Mouse (Mus musculus) ES-Bruce4 (cell line): ENCODE data around the gene Inpp5a. TPM values are rescaled to one million over a fixed set of nuclear protein-coding genes. Genes with fewer than 3 reads are reported as not detected.

Experiments used
- H3K27ac ChIP-seq: 2 replicates; pipeline ENCODE4 v1.5.1; 2012; ENCODE audit warnings: low read length, inconsistent platforms; ENCODE audit not compliant: insufficient read depth
- H3K27me3 ChIP-seq: 2 replicates; pipeline ENCODE4 v1.6.1; 2012; ENCODE audit warnings: mild to moderate bottlenecking, low read length, inconsistent platforms; ENCODE audit not compliant: control insufficient read depth, poor library complexity, insufficient read depth, severe bottlenecking
- H3K36me3 ChIP-seq: 2 replicates; pipeline ENCODE4 v1.6.1; 2012; ENCODE audit warnings: inconsistent platforms, mild to moderate bottlenecking, low read length, moderate library complexity; ENCODE audit not compliant: control insufficient read depth, poor library complexity, insufficient read depth, severe bottlenecking
- H3K4me1 ChIP-seq: one replicate; pipeline ENCODE4 v1.8.1; 2011; ENCODE audit warnings: low read length; ENCODE audit not compliant: control insufficient read depth, insufficient read depth
- H3K4me3 ChIP-seq: 2 replicates; pipeline ENCODE4 v1.5.1; 2011; ENCODE audit warnings: low read depth, mild to moderate bottlenecking, low read length
- H3K9ac ChIP-seq: 2 replicates; pipeline ENCODE4 v1.6.1; 2012; ENCODE audit warnings: low read depth, mild to moderate bottlenecking, inconsistent platforms; ENCODE audit not compliant: poor library complexity, severe bottlenecking
- H3K9me3 ChIP-seq: replicated peaks from 2 replicates; pipeline ENCODE4 v1.6.1; 2012; ENCODE audit warnings: mild to moderate bottlenecking, low read length, inconsistent platforms; ENCODE audit not compliant: control insufficient read depth, poor library complexity, insufficient read depth, severe bottlenecking
- CTCF ChIP-seq: IDR thresholded peaks from one replicate; pipeline ENCODE4 v1.8.1; 2011; ENCODE audit warnings: low read depth, low read length
- EP300 ChIP-seq: IDR thresholded peaks from 2 replicates; pipeline ENCODE4 v1.6.1; 2011; ENCODE audit warnings: low read depth, low read length; ENCODE audit not compliant: insufficient read depth
- POLR2A ChIP-seq: IDR thresholded peaks from one replicate; pipeline ENCODE4 v1.8.1; 2011; ENCODE audit warnings: low read length; ENCODE audit not compliant: insufficient read depth
- polyA plus RNA-seq: library from polyadenylated mRNA; stranded (reverse); fragments of >200 nt; gene quantifications from 2 replicates; pipeline ENCODE4 v1.2.4, GENCODE M21; 2011; ENCODE audit warnings: low read depth; ENCODE audit not compliant: missing spikeins, insufficient read depth, insufficient read length

Inpp5a gene
- polyA plus RNA-seq, 1 experiment, result 37.6 TPM

DNA sequence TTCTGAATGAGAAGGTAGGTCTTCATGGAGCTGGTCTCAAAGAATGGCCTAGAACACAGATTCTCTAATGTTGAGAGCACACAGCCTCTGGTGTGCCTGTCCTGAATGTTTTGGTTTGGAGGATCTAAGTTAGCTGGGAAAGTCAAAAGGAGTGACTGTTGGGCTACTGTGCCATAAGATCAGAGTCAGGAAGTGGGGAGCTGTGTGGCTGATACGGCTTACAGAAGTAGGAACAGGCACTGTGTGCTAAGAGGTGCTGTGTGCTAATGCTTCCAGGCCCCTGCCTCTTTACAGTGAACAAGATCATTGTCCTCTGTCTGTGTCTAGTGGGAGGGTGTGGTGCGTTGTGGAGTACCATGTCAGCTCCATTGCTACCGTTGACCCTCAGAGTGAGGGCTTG, 12.0 kb downstream of the Inpp5a start:
- H3K9ac ChIP-seq, result no peak overlapping the region
- no peaks in the 10 kb centered on the region for H3K36me3 ChIP-seq
- H3K27ac ChIP-seq, result no peak overlapping the region
- peaks cover 5% of the 10 kb centered on the region for H3K4me1 ChIP-seq
- H3K4me3 ChIP-seq, result no peak overlapping the region
- H3K9me3 ChIP-seq, result no peaks in the 10 kb centered on the region
- TF ChIP-seq CTCF (no peak), EP300 (no peak), POLR2A (no peak)
- H3K27me3 ChIP-seq, result no peaks in the 10 kb centered on the region

- Histone ChIP-seq H3K9me3 (no peaks in the 10 kb centered on the region), H3K4me1 (peaks cover 5% of the 10 kb centered on the region), H3K4me3 (no peak overlapping the region), H3K27me3 (no peaks in the 10 kb centered on the region), H3K27ac (no peak overlapping the region), H3K36me3 (no peaks in the 10 kb centered on the region), H3K9ac (no peak overlapping the region)
- no peak for TF ChIP-seq EP300
- TF ChIP-seq POLR2A, result no peak
- no peak for TF ChIP-seq CTCF
Observed at GRCm38 (mm10) chr7:139401791-139402190, 12.9 kb downstream of the Inpp5a start.

DNA sequence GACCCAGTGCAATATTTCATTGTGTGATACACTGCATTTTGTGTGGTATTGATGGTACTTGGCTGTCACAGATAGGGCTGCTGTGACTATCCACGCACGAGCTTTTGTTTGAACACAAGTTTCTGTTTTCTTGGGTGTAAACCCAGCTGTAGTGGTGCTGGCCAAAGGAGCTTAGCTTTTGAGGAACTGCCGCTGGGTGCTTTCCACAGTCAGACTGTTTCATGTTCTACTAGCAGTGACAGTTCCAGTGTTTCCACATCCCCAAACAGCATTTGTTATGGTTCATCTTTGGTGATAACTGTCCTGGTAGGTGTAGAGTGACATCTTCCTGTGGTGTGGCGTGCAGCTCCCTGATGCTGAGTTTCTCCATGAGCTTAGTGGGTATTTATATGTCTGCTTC, 13.8 kb downstream of the Inpp5a start:
- no peak overlapping the region for H3K9ac ChIP-seq
- H3K36me3 ChIP-seq, result no peaks in the 10 kb centered on the region
- no peak overlapping the region for H3K27ac ChIP-seq
- no peak overlapping the region for H3K4me3 ChIP-seq
- no peaks in the 10 kb centered on the region for H3K9me3 ChIP-seq
- H3K27me3 ChIP-seq, result no peaks in the 10 kb centered on the region
- H3K4me1 ChIP-seq, result peaks cover 5% of the 10 kb centered on the region
- TF ChIP-seq CTCF, result no peak
- no peak for TF ChIP-seq EP300
- TF ChIP-seq POLR2A, result no peak

GRCm38 (mm10) chr7:139406581-139406980, 17.7 kb downstream of the Inpp5a start:
- no peaks in the 10 kb centered on the region for H3K9me3 ChIP-seq
- H3K27me3 ChIP-seq, result no peaks in the 10 kb centered on the region
- no peak overlapping the region for H3K9ac ChIP-seq
- H3K4me1 ChIP-seq, result peaks cover 1% of the 10 kb centered on the region
- no peak overlapping the region for H3K27ac ChIP-seq
- no peaks in the 10 kb centered on the region for H3K36me3 ChIP-seq
- no peak for TF ChIP-seq CTCF
- no peak for TF ChIP-seq EP300
- TF ChIP-seq POLR2A, result no peak
- no peak overlapping the region for H3K4me3 ChIP-seq

- H3K4me3 ChIP-seq, result no peak overlapping the region
- no peak for TF ChIP-seq EP300
- no peak for TF ChIP-seq POLR2A
- TF ChIP-seq CTCF, result no peak
- no peaks in the 10 kb centered on the region for H3K27me3 ChIP-seq
- no peak overlapping the region for H3K27ac ChIP-seq
- no peaks in the 10 kb centered on the region for H3K36me3 ChIP-seq
- peaks cover 1% of the 10 kb centered on the region for H3K4me1 ChIP-seq
- H3K9me3 ChIP-seq, result no peaks in the 10 kb centered on the region
- no peak overlapping the region for H3K9ac ChIP-seq
Observed at GRCm38 (mm10) chr7:139407966-139408365, 19.1 kb downstream of the Inpp5a start.

GRCm38 (mm10) chr7:139409903-139410302, 21.0 kb downstream of the Inpp5a start:
- no peak for TF ChIP-seq POLR2A
- TF ChIP-seq CTCF, result no peak
- TF ChIP-seq EP300, result no peak
- Histone ChIP-seq H3K36me3 (no peaks in the 10 kb centered on the region), H3K9ac (no peak overlapping the region), H3K27ac (no peak overlapping the region), H3K4me1 (peaks cover 1% of the 10 kb centered on the region), H3K4me3 (no peak overlapping the region), H3K9me3 (no peaks in the 10 kb centered on the region), H3K27me3 (no peaks in the 10 kb centered on the region)
